Mouse (Mus musculus) liver (tissue): Measurements from ENCODE around the gene Tmem56.

Experiments
- DNase-seq: peaks from one replicate; pipeline ENCODE4 v3.0.0-alpha.2; 2020; ENCODE audit warnings: mixed read lengths

Gene Tmem56

DNA sequence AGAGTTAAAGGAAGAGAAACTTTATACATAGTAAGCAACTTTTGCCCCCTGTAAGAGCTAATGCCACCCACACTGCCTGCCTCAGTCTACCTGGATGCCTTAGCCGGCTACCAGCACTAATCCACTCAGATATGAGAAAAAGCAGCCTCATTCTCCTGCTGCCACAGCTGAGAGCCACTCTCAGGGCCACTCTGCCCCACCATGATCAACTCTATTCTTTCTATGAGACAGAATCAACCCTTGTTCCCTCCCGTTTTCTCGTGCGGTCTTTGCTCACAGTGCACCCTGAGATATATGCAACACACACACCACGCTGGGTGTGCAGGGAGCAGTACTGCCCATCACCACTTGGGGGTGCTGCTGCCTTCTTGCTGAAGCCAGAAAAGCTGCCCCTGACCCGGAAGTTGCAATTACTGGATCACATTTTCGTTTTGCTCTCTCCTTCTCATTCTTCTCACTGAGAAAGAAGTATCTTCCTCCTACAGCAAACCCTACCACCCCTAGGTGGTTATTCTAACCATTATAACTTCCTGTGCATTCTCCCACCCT, 119.6 kb downstream of the Tmem56 start:
- DNase-seq: peak; percentile 88

DNA sequence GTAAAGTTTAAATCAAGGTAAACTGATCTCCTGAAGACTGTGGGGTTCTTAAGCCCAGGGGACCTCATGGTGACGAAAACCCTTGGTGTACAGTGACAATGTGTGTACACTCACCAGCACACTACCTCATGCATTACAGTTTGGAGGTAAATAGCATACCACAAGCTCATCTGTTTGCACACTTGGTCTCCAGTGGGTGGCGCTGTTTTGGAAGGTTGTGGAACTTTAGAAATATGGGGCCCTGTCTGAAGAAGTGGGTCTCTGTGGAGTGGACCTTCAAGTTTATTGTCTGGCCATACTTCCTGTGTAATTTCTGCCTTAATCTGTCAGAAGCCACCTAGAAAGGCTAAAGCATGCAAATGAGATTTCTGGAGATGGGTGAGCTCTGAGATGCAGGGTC, 121.2 kb downstream of the Tmem56 start:
- DNase-seq: peak; percentile 53

- no peak for DNase-seq
These were observed 122.5 kb downstream of the Tmem56 start for GRCm38 (mm10) chr3:121160424-121160823.

- no peak for DNase-seq
These were observed 123.3 kb downstream of the Tmem56 start for GRCm38 (mm10) chr3:121159566-121159965.

- DNase-seq: no peak
These were observed 124.0 kb downstream of the Tmem56 start for GRCm38 (mm10) chr3:121158901-121159351.

DNA sequence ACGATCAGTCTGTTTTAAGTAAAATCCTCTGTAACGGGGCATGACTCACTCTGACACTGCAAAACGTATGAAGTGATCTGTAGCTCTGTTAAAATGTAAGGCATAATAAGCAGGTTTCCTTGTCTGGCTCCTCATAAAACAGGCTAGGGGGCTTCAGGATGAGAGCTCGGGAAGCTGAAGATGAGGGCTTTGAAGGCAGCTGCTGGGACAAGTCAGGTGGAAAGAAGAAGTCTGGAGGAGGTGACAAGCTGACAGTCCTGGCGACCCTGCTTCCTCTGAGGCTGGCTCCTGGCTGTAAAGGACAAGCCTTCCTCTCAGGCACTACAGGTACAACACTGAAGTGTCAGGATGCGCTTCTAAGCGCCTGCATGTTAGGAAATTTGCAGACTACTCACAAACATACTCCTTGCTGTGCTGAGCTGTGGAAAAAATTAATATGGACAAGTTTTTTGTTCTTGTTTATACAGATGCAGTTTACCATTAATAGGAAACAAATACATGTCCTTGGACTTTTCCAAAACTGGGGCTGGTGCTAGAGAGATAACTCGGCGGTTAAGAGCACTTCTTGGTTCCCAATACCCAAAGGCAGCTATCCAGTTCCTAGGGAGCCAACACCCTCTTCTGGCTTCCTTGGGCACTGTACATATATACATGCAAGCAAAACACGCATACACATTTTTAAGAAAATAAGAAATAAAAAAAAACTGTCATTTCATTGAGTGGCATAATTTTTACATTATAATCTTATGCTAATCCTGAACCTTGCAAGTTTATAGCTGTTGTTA, 125.2 kb downstream of the Tmem56 start:
- no peak for DNase-seq

GRCm38 (mm10) chr3:121156451-121157186, 126.3 kb downstream of the Tmem56 start:
- no peak for DNase-seq

- DNase-seq: no peak
These were observed 126.9 kb downstream of the Tmem56 start for GRCm38 (mm10) chr3:121156043-121156442.
